Mouse (Mus musculus): Measurements from ENCODE around the gene Zmiz2.
"Not testable (repeated sequence)": the region's sequence is repeated elsewhere in the genome, so short reads cannot be mapped to it uniquely, and the experiment has no call there.

Zmiz2 gene

GRCm38 (mm10) chr11:6388726-6389413 lies at the start of gene Zmiz2:
Gene Zmiz2 (plus strand): TSS chr11:6389074.
- in situ Hi-C loops (cut with MboI; ENCODE audit: low sequenced_read_pairs) = no loop called here

GRCm38 (mm10) chr11:6345956-6346355 lies 42.9 kb upstream of the Zmiz2 start:
- in situ Hi-C loops (cut with MboI; ENCODE audit: low sequenced_read_pairs) = no loop called here

- in situ Hi-C loops (cut with MboI; ENCODE audit: low sequenced_read_pairs) = no loop called here
These were observed 41.9 kb upstream of the Zmiz2 start for GRCm38 (mm10) chr11:6346966-6347365.

GRCm38 (mm10) chr11:6348681-6349200 lies 40.1 kb upstream of the Zmiz2 start:
- in situ Hi-C loops (cut with MboI; ENCODE audit: low sequenced_read_pairs) = no loop called here

GRCm38 (mm10) chr11:6349586-6349985 lies 39.3 kb upstream of the Zmiz2 start:
- in situ Hi-C loops (cut with MboI; ENCODE audit: low sequenced_read_pairs) = no loop called here

- in situ Hi-C loops (cut with MboI; ENCODE audit: low sequenced_read_pairs) = no loop called here
These were observed 33.8 kb upstream of the Zmiz2 start for GRCm38 (mm10) chr11:6355106-6355505.

- in situ Hi-C loops (cut with MboI; ENCODE audit: low sequenced_read_pairs) = no loop called here
These were observed 24.1 kb upstream of the Zmiz2 start for GRCm38 (mm10) chr11:6364581-6365275.

GRCm38 (mm10) chr11:6365885-6366284 lies 23.0 kb upstream of the Zmiz2 start:
- in situ Hi-C loops (cut with MboI; ENCODE audit: low sequenced_read_pairs) = no loop called here

GRCm38 (mm10) chr11:6366434-6366833 lies 22.4 kb upstream of the Zmiz2 start:
- in situ Hi-C loops (cut with MboI; ENCODE audit: low sequenced_read_pairs) = no loop called here

- in situ Hi-C loops (cut with MboI; ENCODE audit: low sequenced_read_pairs) = no loop called here
These were observed 21.7 kb upstream of the Zmiz2 start for GRCm38 (mm10) chr11:6367156-6367555.

GRCm38 (mm10) chr11:6367986-6368385 lies 20.9 kb upstream of the Zmiz2 start:
- in situ Hi-C loops (cut with MboI; ENCODE audit: low sequenced_read_pairs) = not testable (repeated sequence)

- in situ Hi-C loops (cut with MboI; ENCODE audit: low sequenced_read_pairs) = no loop called here
These were observed 17.3 kb upstream of the Zmiz2 start for GRCm38 (mm10) chr11:6371376-6372155.

GRCm38 (mm10) chr11:6372784-6373183 lies 16.1 kb upstream of the Zmiz2 start:
- in situ Hi-C loops (cut with MboI; ENCODE audit: low sequenced_read_pairs) = no loop called here

GRCm38 (mm10) chr11:6380916-6381315 lies 8.0 kb upstream of the Zmiz2 start:
- in situ Hi-C loops (cut with MboI; ENCODE audit: low sequenced_read_pairs) = no loop called here

GRCm38 (mm10) chr11:6388126-6388725 lies 648 bp upstream of the Zmiz2 start:
- in situ Hi-C loops (cut with MboI; ENCODE audit: low sequenced_read_pairs) = no loop called here

GRCm38 (mm10) chr11:6389483-6389921 lies 628 bp downstream of the Zmiz2 start:
- in situ Hi-C loops (cut with MboI; ENCODE audit: low sequenced_read_pairs) = no loop called here

GRCm38 (mm10) chr11:6390376-6391053 lies 1.6 kb downstream of the Zmiz2 start:
- in situ Hi-C loops (cut with MboI; ENCODE audit: low sequenced_read_pairs) = no loop called here

- in situ Hi-C loops (cut with MboI; ENCODE audit: low sequenced_read_pairs) = no loop called here
These were observed 2.8 kb downstream of the Zmiz2 start for GRCm38 (mm10) chr11:6391516-6392276.

- in situ Hi-C loops (cut with MboI; ENCODE audit: low sequenced_read_pairs) = no loop called here
These were observed 4.0 kb downstream of the Zmiz2 start for GRCm38 (mm10) chr11:6392857-6393256.

GRCm38 (mm10) chr11:6393866-6394265 lies 5.0 kb downstream of the Zmiz2 start:
- in situ Hi-C loops (cut with MboI; ENCODE audit: low sequenced_read_pairs) = no loop called here

Measured in CH12F3 (cell line).